Mouse (Mus musculus): ENCODE data around the gene Rnase12.

GRCm38 (mm10) chr14:51027387-51028155 lies 29.9 kb downstream of the Rnase12 start:
- no peak for TF ChIP-seq FLI1 (IDR thresholded peaks at IDR 0.05; ENCODE audit: low read length)
- TF ChIP-seq GATA1 (IDR thresholded peaks at IDR 0.05; ENCODE audit: borderline replicate concordance, low read length): no peak
